Mouse (Mus musculus): Measurements from ENCODE around the gene Sval3. TPM values are rescaled to one million over a fixed set of nuclear protein-coding genes. Genes with fewer than 3 reads are reported as not detected.

Gene Sval3
- not detected in 2 replicates for polyA plus RNA-seq (2012; rRNA removed)

GRCm38 (mm10) chr6:41967840-41968239, at the start of gene Sval3:
TSS of gene Sval3 (plus strand) at chr6:41968140.

GRCm38 (mm10) chr6:41951330-41951729, 16.6 kb upstream of the Sval3 start, which contains the start of gene Sval1:
TSS of gene Sval1 (plus strand) at chr6:41951630.

Other genes with a start within 250 kb of the Sval3 start
- not detected in 2 replicates for gene Olfr459, start 193.0 kb upstream of the Sval3 start, polyA plus RNA-seq (2012; rRNA removed)
- not detected in 2 replicates for gene Pip, start 120.6 kb upstream of the Sval3 start, polyA plus RNA-seq (2012; rRNA removed)
- gene Sval2, start 115.2 kb upstream of the Sval3 start, polyA plus RNA-seq (2012; rRNA removed), result not detected in 2 replicates
- gene Sval1, start 16.5 kb upstream of the Sval3 start, polyA plus RNA-seq (2012; rRNA removed), result not detected in 2 replicates
- gene Sva, start 70.3 kb downstream of the Sval3 start, polyA plus RNA-seq (2012; rRNA removed), result not detected in 2 replicates
- gene Tas2r139, start 172.8 kb downstream of the Sval3 start, polyA plus RNA-seq (2012; rRNA removed), result not detected in 2 replicates
- gene Tas2r144, start 247.2 kb downstream of the Sval3 start, polyA plus RNA-seq (2012; rRNA removed), result not detected in 2 replicates